Mouse (Mus musculus): Measurements from ENCODE around the gene Sos2. TPM values are rescaled to one million over a fixed set of nuclear protein-coding genes. Genes with fewer than 3 reads are reported as not detected.
"Not testable (repeated sequence)": the region's sequence is repeated elsewhere in the genome, so short reads cannot be mapped to it uniquely, and the experiment has no call there.

Sos2 gene
- total RNA-seq, 2 experiments from 2014 or later = 31.9 to 32.5 TPM

GRCm38 (mm10) chr12:69573916-69574881, 107.5 kb downstream of the Sos2 start:
- DNase-seq (ENCODE audit: low spot score in 2 of 2) = peak; percentile 80 to 87

- DNase-seq (ENCODE audit: low spot score in 2 of 2) = no peak
These were observed 108.4 kb downstream of the Sos2 start for GRCm38 (mm10) chr12:69573271-69573670.

GRCm38 (mm10) chr12:69569926-69570325, 111.7 kb downstream of the Sos2 start:
- DNase-seq (ENCODE audit: low spot score in 2 of 2) = no peak

- DNase-seq (ENCODE audit: low spot score in 2 of 2) = no peak
These were observed 113.4 kb downstream of the Sos2 start for GRCm38 (mm10) chr12:69568266-69568665.

GRCm38 (mm10) chr12:69561006-69561405, 120.6 kb downstream of the Sos2 start:
- not testable (repeated sequence) for DNase-seq (ENCODE audit: low spot score in 2 of 2)

- DNase-seq (ENCODE audit: low spot score in 2 of 2) = no peak
These were observed 125.3 kb downstream of the Sos2 start for GRCm38 (mm10) chr12:69556221-69556861.

- DNase-seq (ENCODE audit: low spot score in 2 of 2) = no peak
These were observed 136.0 kb downstream of the Sos2 start for GRCm38 (mm10) chr12:69545456-69546178.

- no peak for DNase-seq (ENCODE audit: low spot score in 2 of 2)
These were observed 136.7 kb downstream of the Sos2 start for GRCm38 (mm10) chr12:69544994-69545393.

- DNase-seq (ENCODE audit: low spot score in 2 of 2) = no peak
These were observed 137.1 kb downstream of the Sos2 start for GRCm38 (mm10) chr12:69544562-69544961.

GRCm38 (mm10) chr12:69542376-69542775, 139.3 kb downstream of the Sos2 start:
- DNase-seq (ENCODE audit: low spot score in 2 of 2) = no peak

GRCm38 (mm10) chr12:69541663-69542062, 140.0 kb downstream of the Sos2 start:
- DNase-seq (ENCODE audit: low spot score in 2 of 2) = no peak

- no peak for DNase-seq (ENCODE audit: low spot score in 2 of 2)
These were observed 142.3 kb downstream of the Sos2 start for GRCm38 (mm10) chr12:69539353-69539752.

- peak in 1 of 2 experiments; percentile 20 for DNase-seq (ENCODE audit: low spot score in 2 of 2)
These were observed 143.2 kb downstream of the Sos2 start for GRCm38 (mm10) chr12:69538362-69538950.

- DNase-seq (ENCODE audit: low spot score in 2 of 2) = peak in 1 of 2 experiments; percentile 9
These were observed 143.8 kb downstream of the Sos2 start for GRCm38 (mm10) chr12:69537675-69538361.

GRCm38 (mm10) chr12:69537243-69537674, 144.4 kb downstream of the Sos2 start:
- peak; percentile 13 to 16 for DNase-seq (ENCODE audit: low spot score in 2 of 2)

- no peak for DNase-seq (ENCODE audit: low spot score in 2 of 2)
These were observed 144.9 kb downstream of the Sos2 start for GRCm38 (mm10) chr12:69536616-69537242.

Data from layer of hippocampus, postnatal 14 days (tissue).